29 mouse cellular contexts compared by ENCODE assay signal in genomic region chr4:44156481-44156880, GRCm38 (mm10).
DNase-seq lines count a peak whose midpoint lies in the region; ATAC-seq and TF ChIP-seq lines count a peak whose summit lies in the region.
"Had no signal": no experiment of that assay in that cellular context is flagged by ENCODE, and none has a peak within 500 bp of the region (broad histone marks: within the 10 kb centered on the region; RNA-seq: fewer than 3 reads in every experiment).

No protein-coding gene starts in this region.

- H3K27me3 ChIP-seq in C2C12 (ENCODE audit: control insufficient read depth, insufficient read depth, insufficient read length): no peaks in the 10 kb centered on the region
- H3K27me3 ChIP-seq in hindbrain, embryonic 14.5 days (ENCODE audit: control insufficient read depth, insufficient read depth, low read length): no peaks in the 10 kb centered on the region
- H3K27me3 ChIP-seq: embryonic facial prominence, embryonic 15.5 days; forebrain, embryonic 13.5 days; limb, embryonic 13.5 days; liver, embryonic 12.5 days; midbrain, embryonic 12.5 days; Patski had no signal

- no peak for TF ChIP-seq CTCF in C2C12 (IDR thresholded peaks at IDR 0.05; ENCODE audit: control insufficient read depth, insufficient read depth, insufficient read length)

- peaks cover 12% of the 10 kb centered on the region for H3K4me1 ChIP-seq in hindbrain, embryonic 14.5 days (replicated peaks; ENCODE audit: control insufficient read depth, insufficient read depth, low read length)

- peak; percentile 50; the same call in 1 of the 2 replicates for ATAC-seq in megakaryocyte progenitor cell, adult 5-6 weeks (replicated peaks; ENCODE audit: poor library complexity)
- no peak for ATAC-seq in hindbrain, embryonic 14.5 days (ENCODE audit: low FRiP score)
- ATAC-seq: forebrain, embryonic 13.5 days; intestine, embryonic 16.5 days; liver, embryonic 12.5 days; lung, postnatal 0 days; Patski had no signal

- DNase-seq in 3T3-L1 (ENCODE audit: low read depth, low spot score): peak; percentile 71
- peak; percentile 57 for DNase-seq in brain, adult 2 months (ENCODE audit: low read depth, low spot score)
- no peak for DNase-seq in hindbrain, embryonic 14.5 days (ENCODE audit: low spot score)
- DNase-seq in heart, postnatal 4 days: no peak
- DNase-seq in lung, postnatal 10 days: no peak
- DNase-seq: adrenal gland, postnatal 36 days; cerebellum, adult 2 months; cerebellum, postnatal 14 days; gastrocnemius, postnatal 14 days; heart, postnatal 14 days; kidney, adult 8-10 months; kidney, postnatal 4 days; lung, adult 18-20 months; right cerebral cortex, postnatal 25 days; spleen, adult 18-20 months; thymus, postnatal 14 days had no signal

- H3K9ac ChIP-seq in hindbrain, embryonic 14.5 days: no peak overlapping the region
- H3K9ac ChIP-seq: embryonic facial prominence, embryonic 15.5 days; forebrain, embryonic 13.5 days; limb, embryonic 13.5 days; liver, embryonic 12.5 days; midbrain, embryonic 12.5 days had no signal

- no peaks in the 10 kb centered on the region for H3K9me3 ChIP-seq in hindbrain, embryonic 14.5 days (ENCODE audit: control insufficient read depth, low read length)
- H3K9me3 ChIP-seq: embryonic facial prominence, embryonic 10.5 days; embryonic facial prominence, embryonic 15.5 days; forebrain, embryonic 13.5 days; limb, embryonic 13.5 days; liver, embryonic 12.5 days; midbrain, embryonic 12.5 days had no signal

- 66% methylated on average over 6 of the region's 6 CpGs for WGBS in hindbrain, embryonic 14.5 days

- no peak overlapping the region for H3K4me2 ChIP-seq in hindbrain, embryonic 14.5 days (replicated peaks)
- H3K4me2 ChIP-seq: embryonic facial prominence, embryonic 15.5 days; forebrain, embryonic 13.5 days; limb, embryonic 13.5 days; liver, embryonic 12.5 days; midbrain, embryonic 12.5 days had no signal

- H3K36me3 ChIP-seq in C2C12 (ENCODE audit: control insufficient read depth, insufficient read depth): peaks cover 3% of the 10 kb centered on the region
- H3K36me3 ChIP-seq in hindbrain, embryonic 14.5 days (replicated peaks; ENCODE audit: control insufficient read depth, insufficient read depth): peaks cover 15% of the 10 kb centered on the region; the same call in 1 of the 2 replicates

- H3K4me3 ChIP-seq in C2C12 (ENCODE audit: insufficient read depth, poor library complexity, severe bottlenecking): no peak overlapping the region
- H3K4me3 ChIP-seq in hindbrain, embryonic 14.5 days (replicated peaks; ENCODE audit: low read length): no peak overlapping the region
- H3K4me3 ChIP-seq: embryonic facial prominence, embryonic 10.5 days; embryonic facial prominence, embryonic 15.5 days; forebrain, embryonic 13.5 days; limb, embryonic 13.5 days; liver, embryonic 12.5 days; midbrain, embryonic 12.5 days had no signal

- H3ac ChIP-seq in C2C12 (ENCODE audit: control insufficient read depth, insufficient read length, low read depth): no peak overlapping the region

- H3K79me2 ChIP-seq in C2C12 (ENCODE audit: control insufficient read depth, insufficient read depth): peaks cover 78% of the 10 kb centered on the region

- H3K27ac ChIP-seq in hindbrain, embryonic 14.5 days: no peak overlapping the region
- H3K27ac ChIP-seq: embryonic facial prominence, embryonic 10.5 days; embryonic facial prominence, embryonic 15.5 days; forebrain, embryonic 13.5 days; kidney, postnatal 0 days; limb, embryonic 13.5 days; macrophage; midbrain, embryonic 12.5 days had no signal

- peaks cover 46% of the 10 kb centered on the region for H3K79me3 ChIP-seq in C2C12 (ENCODE audit: low read depth)

TF ChIP-seq in C2C12, 6 proteins besides CTCF, POLR2A, EP300 and RAD21:
- TF ChIP-seq MYOD1 (IDR thresholded peaks at IDR 0.05; ENCODE audit: control insufficient read depth, insufficient read length, low read depth) (peak; percentile 59), CEBPB (IDR thresholded peaks at IDR 0.05; ENCODE audit: low read depth) (no peak)

Comparison
In these comparisons a context has a peak if more than half of its experiments do, and no peak if none do; other contexts are left out.
1. DNase-seq: peak in 3T3-L1 (single experiment) and brain, adult 2 months (single experiment); none in hindbrain, embryonic 14.5 days (single experiment), heart, postnatal 4 days (single experiment) and lung, postnatal 10 days (single experiment).